Mouse (Mus musculus): ENCODE results near the gene Olfr1385. TPM values are rescaled to one million over a fixed set of nuclear protein-coding genes. Genes with fewer than 3 reads are reported as not detected.

Gene Olfr1385
- total RNA-seq (2023), result not detected

GRCm38 (mm10) chr11:49488770-49489169, at the start of gene Olfr1385:
Gene Olfr1385 (plus strand): TSS chr11:49489070.

GRCm38 (mm10) chr11:49455043-49455442, 33.8 kb upstream of the Olfr1385 start, which contains the start of gene Olfr1387:
Gene Olfr1387 (plus strand): TSS chr11:49455343.

GRCm38 (mm10) chr11:49464746-49465145, 24.1 kb upstream of the Olfr1385 start, which contains the start of gene Olfr1386:
Gene Olfr1386 (plus strand): TSS chr11:49465046.

GRCm38 (mm10) chr11:49519348-49519747, 30.5 kb downstream of the Olfr1385 start, which contains the start of gene Olfr1383:
Gene Olfr1383 (plus strand): TSS chr11:49519648.

GRCm38 (mm10) chr11:49527947-49528346, 39.1 kb downstream of the Olfr1385 start, which contains the start of gene Olfr1382:
Gene Olfr1382 (plus strand): TSS chr11:49528247.

GRCm38 (mm10) chr11:49543149-49543548, 54.3 kb downstream of the Olfr1385 start, which contains the start of gene Olfr1381:
Gene Olfr1381 (plus strand): TSS chr11:49543449.

Other genes starting within 250 kb of the Olfr1385 start
- 52.8 TPM for gene Mgat1, start 244.9 kb upstream of the Olfr1385 start, total RNA-seq (2023)
- gene Olfr1393, start 210.8 kb upstream of the Olfr1385 start, total RNA-seq (2023), result 0.27 TPM
- gene Olfr1392, start 203.8 kb upstream of the Olfr1385 start, total RNA-seq (2023), result not detected
- not detected for gene Olfr10, start 184.3 kb upstream of the Olfr1385 start, total RNA-seq (2023)
- gene Olfr1391, start 166.3 kb upstream of the Olfr1385 start, total RNA-seq (2023), result not detected
- gene Olfr1390, start 153.9 kb upstream of the Olfr1385 start, total RNA-seq (2023), result not detected
- not detected for gene Olfr1389, start 66.0 kb upstream of the Olfr1385 start, total RNA-seq (2023)
- gene Olfr1388, start 52.4 kb upstream of the Olfr1385 start, total RNA-seq (2023), result 0.33 TPM
- not detected for gene Olfr1387, start 33.7 kb upstream of the Olfr1385 start, total RNA-seq (2023)
- not detected for gene Olfr1386, start 24.0 kb upstream of the Olfr1385 start, total RNA-seq (2023)
- not detected for gene Olfr1384, start 17.7 kb downstream of the Olfr1385 start, total RNA-seq (2023)
- not detected for gene Olfr1383, start 30.6 kb downstream of the Olfr1385 start, total RNA-seq (2023)
- not detected for gene Olfr1382, start 39.2 kb downstream of the Olfr1385 start, total RNA-seq (2023)
- not detected for gene Olfr1381, start 54.4 kb downstream of the Olfr1385 start, total RNA-seq (2023)
- gene Olfr1380, start 67.8 kb downstream of the Olfr1385 start, total RNA-seq (2023), result not detected
- 0.27 TPM for gene Flt4, start 120.2 kb downstream of the Olfr1385 start, total RNA-seq (2023)
- not detected for gene Scgb3a1, start 174.5 kb downstream of the Olfr1385 start, total RNA-seq (2023)
- gene Cnot6, start 223.7 kb downstream of the Olfr1385 start, total RNA-seq (2023), result 87.1 TPM